Mouse (Mus musculus) ES-E14 (cell line): Measurements from ENCODE around the gene Pex5l. TPM values are rescaled to one million over a fixed set of nuclear protein-coding genes. Genes with fewer than 3 reads are reported as not detected.
A peak's percentile ranks its signal among the peaks of the same experiment; 100 is the strongest.

ENCODE experiments used
- DNase-seq: peaks from one replicate; pipeline ENCODE4 v3.0.0-alpha.2; 2013; ENCODE audit warnings: low read depth, low spot score
- H3K27ac ChIP-seq: 2 replicates; pipeline ENCODE4 v1.5.1; 2012; ENCODE audit warnings: low read depth, mild to moderate bottlenecking, low read length, moderate library complexity, mixed read lengths; ENCODE audit not compliant: poor library complexity, insufficient read depth, severe bottlenecking
- H3K36me3 ChIP-seq: 2 replicates; pipeline ENCODE4 v1.6.1; 2012; ENCODE audit warnings: mild to moderate bottlenecking, low read length, moderate library complexity, mixed read lengths; ENCODE audit not compliant: control insufficient read depth, poor library complexity, insufficient read depth, severe bottlenecking
- H3K4me1 ChIP-seq, 2 experiments: fragments of 150-350 bp in 1 of 2; sonication (generic) in 1 of 2; 2 replicates each; pipeline ENCODE4 v1.6.1; 2012; ENCODE audit warnings: low read length in 2 of 2, mild to moderate bottlenecking in 1 of 2, mixed read lengths in 1 of 2; ENCODE audit not compliant: control insufficient read depth in 2 of 2, insufficient read depth in 2 of 2, poor library complexity in 1 of 2
- H3K4me3 ChIP-seq, 2 experiments: fragments of 150-350 bp in 1 of 2; sonication (generic) in 1 of 2; 2 replicates each; pipeline ENCODE4 v1.5.1; 2012; ENCODE audit warnings: low read length in 2 of 2, low read depth in 1 of 2, mild to moderate bottlenecking in 1 of 2, mixed read lengths in 1 of 2; ENCODE audit not compliant: insufficient read depth in 1 of 2, poor library complexity in 1 of 2, severe bottlenecking in 1 of 2
- H3K9ac ChIP-seq: 2 replicates; pipeline ENCODE4 v1.6.1; 2012; ENCODE audit warnings: low read depth, mild to moderate bottlenecking, low read length, mixed read lengths; ENCODE audit not compliant: poor library complexity, insufficient read depth, severe bottlenecking
- H3K9me3 ChIP-seq: fragments of 150-350 bp; sonication (generic); 2 replicates; pipeline ENCODE4 v1.6.1; 2012; ENCODE audit warnings: low read depth, mild to moderate bottlenecking, low read length; ENCODE audit not compliant: control insufficient read depth, insufficient read depth
- CHD2 ChIP-seq: IDR thresholded peaks from 2 replicates; pipeline ENCODE4 v1.6.1; 2014; ENCODE audit warnings: mild to moderate bottlenecking, low read depth, low read length, inconsistent platforms
- HCFC1 ChIP-seq: IDR thresholded peaks from 2 replicates; pipeline ENCODE4 v1.6.1; 2012; ENCODE audit warnings: low read length, inconsistent platforms, borderline replicate concordance; ENCODE audit not compliant: insufficient read depth
- MAFK ChIP-seq: IDR thresholded peaks from 2 replicates; pipeline ENCODE4 v1.6.1; 2014; ENCODE audit warnings: mild to moderate bottlenecking, low read depth, low read length, inconsistent platforms; ENCODE audit not compliant: insufficient read depth
- ZC3H11A ChIP-seq: IDR thresholded peaks from 2 replicates; pipeline ENCODE4 v1.6.1; 2012; ENCODE audit warnings: low read depth, mild to moderate bottlenecking, inconsistent platforms, low read length, borderline replicate concordance
- ZNF384 ChIP-seq: IDR thresholded peaks from 2 replicates; pipeline ENCODE4 v1.6.1; 2012; ENCODE audit warnings: low read depth, low read length, inconsistent platforms
- in situ Hi-C, 2 experiments: fragments of 600-800 bp; cut with MboI; formaldehyde crosslinking; loops; one replicate each; pipeline ENCODE4 v1.15.1; 2025; ENCODE audit warnings: low sequenced_read_pairs in 2 of 2, inconsistent platforms in 1 of 2; ENCODE audit not compliant: unreplicated experiment in 2 of 2
- total RNA-seq: library from RNA; depleted of rRNA; stranded (reverse); fragments of 300-350 nt; gene quantifications from 2 replicates; pipeline ENCODE4 v1.2.3, GENCODE M21; 2012; rRNA removed

Gene Pex5l
- total RNA-seq = 0.31 and 0.32 TPM in 2 replicates

DNA sequence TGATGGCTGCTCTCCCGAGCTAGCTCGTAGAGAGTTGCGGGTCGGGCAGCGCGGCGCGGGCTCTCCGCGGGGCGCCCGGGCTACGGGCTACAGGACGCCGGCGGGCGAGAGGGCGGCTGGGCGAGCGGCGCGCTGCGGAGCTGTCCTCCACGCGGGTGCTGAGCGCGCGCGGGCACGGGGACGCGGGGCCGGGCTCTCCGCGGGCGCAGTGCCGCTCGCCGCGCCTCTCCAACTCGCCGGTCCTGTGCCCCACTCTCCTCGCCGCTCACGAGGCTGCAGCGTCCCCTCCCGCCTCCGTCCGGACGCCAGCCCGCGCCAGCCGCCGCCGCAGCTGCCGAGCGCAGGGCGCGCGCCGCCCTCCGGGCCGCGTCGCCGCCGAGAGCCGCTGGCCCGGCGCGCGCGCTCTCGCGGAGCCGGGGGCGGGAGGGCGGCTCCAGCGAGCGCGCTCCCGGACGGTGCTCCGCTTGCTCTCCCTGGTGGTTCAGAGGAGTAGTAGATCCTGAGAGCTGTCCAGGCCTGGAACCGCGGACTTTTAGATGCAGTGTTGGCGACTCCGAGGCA is at the start of gene Pex5l:
Gene Pex5l (minus strand): TSS at position 347 of the 561 bp plus-strand sequence.
- TF ChIP-seq CHD2 (no peak), HCFC1 (no peak), MAFK (no peak), ZNF384 (no peak), ZC3H11A (no peak)
- peak within 1 kb of the TSS; percentile 75 to 94 for H3K4me3 ChIP-seq
- DNase-seq = peak; percentile 37
- H3K4me1 ChIP-seq = 0 out of 4 replicates have a peak, but pooled peaks cover 0 to 2% of the 10 kb centered on the region in 2 experiments
- in situ Hi-C loops = no loop called here
- no peaks in the 10 kb centered on the region for H3K36me3 ChIP-seq
- no peak within 1 kb of the TSS for H3K27ac ChIP-seq
- H3K9me3 ChIP-seq = no peaks in the 10 kb centered on the region
- peak within 1 kb of the TSS; percentile 68 for H3K9ac ChIP-seq

DNA sequence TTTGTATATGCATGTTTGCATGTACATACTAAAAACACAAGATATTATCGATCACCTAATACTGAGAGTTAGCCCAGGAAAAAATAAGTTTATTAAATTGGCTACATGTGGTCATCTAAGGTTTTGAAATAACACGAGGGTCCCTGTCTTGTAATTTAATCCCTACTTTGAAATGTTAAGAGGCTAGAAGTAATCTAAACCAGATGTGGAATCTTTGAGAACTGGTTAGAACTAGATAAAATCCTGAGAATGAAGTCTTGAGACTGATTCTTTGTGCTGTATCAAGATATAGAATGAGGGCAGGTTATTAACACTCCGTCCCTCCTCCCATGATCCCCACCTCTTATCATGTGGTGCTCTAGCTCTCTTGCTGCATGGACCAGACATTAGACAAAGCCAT is 22.1 kb upstream of the Pex5l start:
- TF ChIP-seq HCFC1 (no peak), ZNF384 (no peak), MAFK (no peak), ZC3H11A (no peak), CHD2 (no peak)
- Histone ChIP-seq H3K4me3 (no peak overlapping the region), H3K4me1 (no peaks in the 10 kb centered on the region), H3K9me3 (no peaks in the 10 kb centered on the region), H3K27ac (no peak overlapping the region), H3K36me3 (no peaks in the 10 kb centered on the region), H3K9ac (no peak overlapping the region)
- no peak for DNase-seq
- in situ Hi-C loops = no loop called here

DNA sequence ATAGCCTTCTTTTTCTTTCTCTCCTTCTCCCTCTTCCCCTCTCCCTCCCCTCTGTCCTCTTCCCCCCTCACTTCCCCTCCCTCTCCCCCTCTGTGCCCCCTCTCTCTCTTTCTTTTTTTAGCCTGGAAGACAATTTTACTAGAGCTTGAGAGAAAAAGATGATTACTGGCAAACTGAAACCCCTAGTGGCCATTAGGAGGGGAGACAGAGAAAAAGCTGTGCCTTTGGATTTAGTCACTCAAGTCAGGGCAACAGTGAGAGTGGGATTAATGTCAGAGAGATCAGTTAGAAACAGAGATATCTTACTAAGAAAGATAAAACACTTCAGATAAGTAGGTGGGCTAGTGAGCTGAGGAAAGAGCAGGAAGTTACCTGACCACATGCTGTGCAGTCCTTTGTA is 20.8 kb upstream of the Pex5l start:
- no peak overlapping the region for H3K27ac ChIP-seq
- TF ChIP-seq ZC3H11A (no peak), ZNF384 (no peak), MAFK (no peak), HCFC1 (no peak), CHD2 (no peak)
- no peaks in the 10 kb centered on the region for H3K9me3 ChIP-seq
- no peak for DNase-seq
- H3K36me3 ChIP-seq = no peaks in the 10 kb centered on the region
- no peak overlapping the region for H3K4me3 ChIP-seq
- no peaks in the 10 kb centered on the region for H3K4me1 ChIP-seq
- in situ Hi-C loops = no loop called here
- H3K9ac ChIP-seq = no peak overlapping the region

DNA sequence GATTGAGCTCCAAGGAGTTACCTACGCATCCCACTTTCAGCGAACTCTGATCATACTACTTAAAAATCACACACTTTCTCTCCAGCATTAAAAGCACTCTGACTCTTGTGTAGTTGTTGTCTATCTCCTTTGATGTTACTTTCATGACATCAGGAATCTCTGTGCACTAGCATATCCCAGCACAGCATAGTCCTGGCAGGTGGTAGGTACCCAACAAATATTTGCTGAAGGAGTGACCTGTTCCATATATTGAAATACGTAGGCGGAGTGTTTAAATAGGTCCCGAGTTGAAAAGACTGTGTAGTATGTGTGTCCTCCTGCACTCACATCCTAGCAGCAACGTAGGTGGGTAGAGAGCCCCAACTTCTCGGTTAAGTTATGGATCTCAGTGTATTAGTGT is 545 bp upstream of the Pex5l start:
- TF ChIP-seq ZNF384 (no peak), ZC3H11A (no peak), CHD2 (no peak), MAFK (no peak), HCFC1 (no peak)
- Histone ChIP-seq H3K36me3 (no peaks in the 10 kb centered on the region), H3K27ac (no peak overlapping the region), H3K9ac (no peak overlapping the region), H3K4me3 (no peak overlapping the region), H3K4me1 (0 out of 4 replicates have a peak, but pooled peaks cover 0 to 2% of the 10 kb centered on the region in 2 experiments), H3K9me3 (no peaks in the 10 kb centered on the region)
- DNase-seq = no peak
- in situ Hi-C loops = no loop called here

DNA sequence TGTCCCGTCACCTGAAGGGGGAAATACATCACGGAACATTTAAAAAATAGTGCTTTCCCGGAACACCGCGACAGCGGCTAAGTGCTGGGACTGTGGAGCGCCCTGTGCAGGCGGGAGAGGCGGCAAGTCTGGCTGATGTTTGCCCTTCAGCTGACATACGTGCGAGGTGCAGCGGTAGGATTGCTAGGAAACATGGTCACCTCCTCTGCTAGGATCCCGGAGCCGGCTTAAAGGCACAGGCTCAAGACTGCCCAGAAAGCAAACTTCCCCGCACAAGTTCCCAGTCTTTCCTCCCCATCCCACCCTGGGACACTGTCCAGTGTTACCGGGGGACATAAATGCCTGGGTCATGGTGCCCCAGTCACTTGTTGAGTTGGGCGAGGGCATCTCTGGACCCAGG is 649 bp downstream of the Pex5l start:
- H3K9me3 ChIP-seq = no peaks in the 10 kb centered on the region
- no peaks in the 10 kb centered on the region for H3K36me3 ChIP-seq
- peak overlapping the region; percentile 75 to 94 for H3K4me3 ChIP-seq
- peak; percentile 17 for DNase-seq
- in situ Hi-C loops = no loop called here
- H3K9ac ChIP-seq = peak overlapping the region; percentile 44; the same call in 1 of the 2 replicates
- H3K4me1 ChIP-seq = 0 out of 4 replicates have a peak, but pooled peaks cover 0 to 2% of the 10 kb centered on the region in 2 experiments
- TF ChIP-seq ZNF384 (no peak), HCFC1 (no peak), ZC3H11A (no peak), CHD2 (no peak), MAFK (no peak)
- H3K27ac ChIP-seq = no peak overlapping the region
